Mouse (Mus musculus): ENCODE measurements around the gene Aacs. TPM values are rescaled to one million over a fixed set of nuclear protein-coding genes. Genes with fewer than 3 reads are reported as not detected.

Aacs gene
- polyA plus RNA-seq (2012; rRNA removed): 36.8 and 42.0 TPM in 2 replicates

GRCm38 (mm10) chr5:125475601-125476285, at the start of gene Aacs:
Gene Aacs, plus strand, starts transcription at chr5:125475814.

GRCm38 (mm10) chr5:125433793-125434337, 41.7 kb upstream of the Aacs start, which contains the start of gene Dhx37:
Gene Dhx37, minus strand, starts transcription at chr5:125434121.

DNA sequence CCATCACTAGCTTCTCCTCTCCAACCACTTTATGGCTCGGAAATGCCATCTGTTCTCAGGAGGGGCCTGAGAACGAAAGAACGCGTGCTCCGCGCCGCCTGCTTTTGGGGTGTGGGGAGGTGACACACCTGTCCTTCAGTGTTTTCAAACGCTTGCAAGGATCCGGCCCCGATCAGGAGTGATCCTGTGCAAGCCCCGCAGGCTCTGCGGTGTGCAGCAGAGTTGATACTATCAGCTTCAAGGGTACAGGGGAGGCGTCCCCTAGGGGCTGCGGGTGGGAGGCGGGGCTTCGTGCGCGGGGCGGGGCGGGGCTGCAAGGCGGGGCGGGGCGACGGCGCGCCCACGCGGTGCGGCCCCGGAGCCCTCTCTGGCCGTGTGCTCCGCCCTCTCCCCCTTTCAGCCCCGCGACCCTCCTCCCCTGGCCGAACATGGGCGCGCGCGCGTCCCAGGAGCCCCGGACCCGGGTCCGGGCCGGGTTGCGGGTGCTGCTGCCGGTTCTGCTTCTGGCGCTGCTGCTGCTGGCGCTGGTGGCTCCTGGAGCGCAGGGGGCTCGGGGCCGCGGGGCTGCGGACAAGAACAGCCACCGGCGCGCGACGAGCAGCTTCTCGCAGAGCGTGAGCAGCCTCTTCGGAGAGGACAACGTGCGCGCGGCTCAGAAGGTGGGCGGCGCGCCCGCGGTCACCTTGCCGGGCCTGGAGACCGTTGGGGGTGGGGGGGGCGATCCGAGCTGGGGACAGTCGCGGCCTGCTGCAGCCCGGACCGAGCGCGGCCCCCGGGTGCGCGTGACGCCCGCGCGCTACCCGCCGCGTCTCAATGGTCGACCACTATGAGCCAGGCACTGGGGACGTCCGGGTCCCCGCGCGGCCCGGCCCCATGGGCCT, 34.1 kb upstream of the Aacs start, which contains the start of gene Bri3bp:
Gene Bri3bp (plus strand): TSS at position 335 of the 881 bp plus-strand sequence.

GRCm38 (mm10) chr5:125531634-125532033, 56.0 kb downstream of the Aacs start, which contains the start of gene Tmem132b:
Gene Tmem132b, plus strand, starts transcription at chr5:125531774.

Other genes with a start within 250 kb of the Aacs start
- gene Scarb1, start 134.7 kb upstream of the Aacs start, polyA plus RNA-seq (2012; rRNA removed): 23.5 and 34.3 TPM in 2 replicates
- gene Gm10382, start 86.5 kb upstream of the Aacs start, polyA plus RNA-seq (2012; rRNA removed): 0.20 and 0.23 TPM in 2 replicates
- gene Ubc, start 85.6 kb upstream of the Aacs start, polyA plus RNA-seq (2012; rRNA removed): 290 and 475 TPM in 2 replicates
- gene Dhx37, start 41.7 kb upstream of the Aacs start, polyA plus RNA-seq (2012; rRNA removed): 17.8 and 23.0 TPM in 2 replicates
- gene Bri3bp, start 34.2 kb upstream of the Aacs start, polyA plus RNA-seq (2012; rRNA removed): 13.0 and 17.6 TPM in 2 replicates
- 0.52 and 0.70 TPM in 2 replicates for gene Tmem132b, start 56.0 kb downstream of the Aacs start, polyA plus RNA-seq (2012; rRNA removed)